Comparison of ENCODE assay signal across 19 mouse cellular contexts in genomic region chr7:101383756-101384155, GRCm38 (mm10). TPM values are rescaled to one million over a fixed set of nuclear protein-coding genes. Genes with fewer than 3 reads are reported as not detected.
DNase-seq lines count a peak whose midpoint lies in the region; ATAC-seq and TF ChIP-seq lines count a peak whose summit lies in the region.
"Had no signal": no experiment of that assay in that cellular context is flagged by ENCODE, and none has a peak within 500 bp of the region (broad histone marks: within the 10 kb centered on the region; RNA-seq: fewer than 3 reads in every experiment).

No protein-coding gene starts in this region.

- TF ChIP-seq CTCF in kidney, postnatal 0 days (IDR thresholded peaks at IDR 0.05; ENCODE audit: low read depth): no peak

- no peak for ATAC-seq in kidney, postnatal 0 days (replicated peaks; ENCODE audit: low FRiP score, low read depth)
- ATAC-seq in lung, embryonic 15.5 days (ENCODE audit: borderline replicate concordance, extremely low read depth, low FRiP score, low TSS enrichment): no peak
- ATAC-seq in common myeloid progenitor, adult 5-6 weeks (replicated peaks; ENCODE audit: low read depth, poor library complexity, severe bottlenecking): peak; percentile 41
- 0 out of 2 replicates have a peak, but pooled peaks have one; percentile 28 for ATAC-seq in megakaryocyte-erythroid progenitor cell, adult 5-6 weeks (replicated peaks; ENCODE audit: low FRiP score, low TSS enrichment, poor library complexity, severe bottlenecking)
- ATAC-seq: intestine, embryonic 15.5 days had no signal

- H3K9me3 ChIP-seq in kidney, postnatal 0 days (replicated peaks; ENCODE audit: low read length): no peaks in the 10 kb centered on the region
- H3K9me3 ChIP-seq in lung, embryonic 15.5 days: no peaks in the 10 kb centered on the region
- H3K9me3 ChIP-seq: embryonic facial prominence, embryonic 12.5 days; hindbrain, embryonic 13.5 days; intestine, embryonic 15.5 days; limb, embryonic 15.5 days; midbrain, embryonic 10.5 days had no signal

- H3K27me3 ChIP-seq in kidney, postnatal 0 days (ENCODE audit: insufficient read depth, low read length): no peaks in the 10 kb centered on the region
- H3K27me3 ChIP-seq in lung, embryonic 15.5 days: no peaks in the 10 kb centered on the region
- H3K27me3 ChIP-seq: embryonic facial prominence, embryonic 12.5 days; hindbrain, embryonic 13.5 days; intestine, embryonic 15.5 days; limb, embryonic 15.5 days had no signal

- H3K4me1 ChIP-seq in kidney, postnatal 0 days (replicated peaks; ENCODE audit: insufficient read depth, low read length): peaks cover 39% of the 10 kb centered on the region
- H3K4me1 ChIP-seq in lung, embryonic 15.5 days: peaks cover 57% of the 10 kb centered on the region

- no peak overlapping the region for H3K4me3 ChIP-seq in kidney, postnatal 0 days (replicated peaks; ENCODE audit: low read depth, low read length)
- no peak overlapping the region for H3K4me3 ChIP-seq in lung, embryonic 15.5 days
- H3K4me3 ChIP-seq: embryonic facial prominence, embryonic 12.5 days; hindbrain, embryonic 13.5 days; intestine, embryonic 15.5 days; limb, embryonic 15.5 days; midbrain, embryonic 10.5 days had no signal

- H3K27ac ChIP-seq in kidney, postnatal 0 days: peak overlapping the region; percentile 83
- H3K27ac ChIP-seq in lung, embryonic 15.5 days: peak overlapping the region; percentile 89; the same call in 1 of the 2 replicates
- H3K27ac ChIP-seq: embryonic facial prominence, embryonic 12.5 days; hindbrain, embryonic 13.5 days; limb, embryonic 15.5 days had no signal

- no peak overlapping the region for H3K9ac ChIP-seq in kidney, postnatal 0 days (ENCODE audit: low read depth, low read length)
- H3K9ac ChIP-seq in lung, embryonic 15.5 days: no peak overlapping the region
- H3K9ac ChIP-seq: embryonic facial prominence, embryonic 12.5 days; hindbrain, embryonic 13.5 days; intestine, embryonic 15.5 days; limb, embryonic 15.5 days had no signal

- 0 out of 2 replicates have a peak, but pooled peaks cover 5% of the 10 kb centered on the region for H3K36me3 ChIP-seq in kidney, postnatal 0 days (ENCODE audit: insufficient read depth, low read length)
- H3K36me3 ChIP-seq in lung, embryonic 15.5 days: peaks cover 5% of the 10 kb centered on the region; the same call in 1 of the 2 replicates
- H3K36me3 ChIP-seq: embryonic facial prominence, embryonic 12.5 days; hindbrain, embryonic 13.5 days; midbrain, embryonic 10.5 days had no signal

- H3K4me2 ChIP-seq in kidney, postnatal 0 days (ENCODE audit: low read length): no peak overlapping the region
- no peak overlapping the region for H3K4me2 ChIP-seq in lung, embryonic 15.5 days
- H3K4me2 ChIP-seq: embryonic facial prominence, embryonic 12.5 days; hindbrain, embryonic 13.5 days; intestine, embryonic 15.5 days; limb, embryonic 15.5 days had no signal

- WGBS in kidney, postnatal 0 days: 64% methylated on average over 3 of the region's 3 CpGs
- WGBS in lung, embryonic 15.5 days: 65% methylated on average over 3 of the region's 3 CpGs

- no peak for DNase-seq in kidney, postnatal 0 days (ENCODE audit: low spot score)
- no peak for DNase-seq in kidney, postnatal 4 days
- no peak for DNase-seq in lung, postnatal 10 days
- DNase-seq in testis, postnatal 10 days (ENCODE audit: low spot score): no peak
- DNase-seq: adrenal gland, postnatal 36 days; cerebellum, postnatal 36 days; gastrocnemius, postnatal 10 days; thymus, postnatal 25 days had no signal

RNA-seq across cellular contexts. Expression of gene Gm45837, which starts 26.9 kb away (rescaled TPM):
- polyA plus RNA-seq in kidney, postnatal 0 days (2015; fragmentation: Nextera tagmentation; extraction: Ambion mirVana): 4.5 and 5.3 TPM in 2 replicates
- polyA plus RNA-seq in lung, embryonic 15.5 days (2015; fragmentation: Nextera tagmentation; extraction: Ambion mirVana): 10.3 TPM in 1 of 2 replicates, not detected in the other
- 6.5 TPM in 1 of 2 replicates, not detected in the other for total RNA-seq in common myeloid progenitor, adult 5-6 weeks (2017)
- total RNA-seq in megakaryocyte-erythroid progenitor cell, adult 5-6 weeks (2014; fragmentation: Nextera tagmentation): not detected in 2 replicates
- not detected in 2 replicates for total RNA-seq in megakaryocyte-erythroid progenitor cell, adult 5-6 weeks (2017)
- total RNA-seq: left cerebral cortex, postnatal 14 days had no signal
- polyA plus RNA-seq: embryonic facial prominence, embryonic 12.5 days; heart, embryonic 14.5 days; hindbrain, embryonic 13.5 days; large intestine, adult 2 months had no signal

RNA-seq across cellular contexts. Expression of gene Arap1, which starts 35.9 kb away (rescaled TPM):
- polyA plus RNA-seq in kidney, postnatal 0 days (2015; fragmentation: Nextera tagmentation; extraction: Ambion mirVana): 65.8 and 70.4 TPM in 2 replicates
- 105 and 109 TPM in 2 replicates for polyA plus RNA-seq in lung, embryonic 15.5 days (2015; fragmentation: Nextera tagmentation; extraction: Ambion mirVana)
- total RNA-seq in common myeloid progenitor, adult 5-6 weeks (2017): 97.4 and 98.9 TPM in 2 replicates
- 68.9 and 88.4 TPM in 2 replicates for total RNA-seq in megakaryocyte-erythroid progenitor cell, adult 5-6 weeks (2014; fragmentation: Nextera tagmentation)
- total RNA-seq in megakaryocyte-erythroid progenitor cell, adult 5-6 weeks (2017): 20.1 and 31.0 TPM in 2 replicates

RNA-seq across cellular contexts. Expression of gene Pde2a, which starts 37.7 kb away (rescaled TPM):
- 21.0 and 22.1 TPM in 2 replicates for polyA plus RNA-seq in kidney, postnatal 0 days (2015; fragmentation: Nextera tagmentation; extraction: Ambion mirVana)
- 16.9 and 26.7 TPM in 2 replicates for polyA plus RNA-seq in lung, embryonic 15.5 days (2015; fragmentation: Nextera tagmentation; extraction: Ambion mirVana)
- 1.7 and 7.0 TPM in 2 replicates for total RNA-seq in common myeloid progenitor, adult 5-6 weeks (2017)
- total RNA-seq in megakaryocyte-erythroid progenitor cell, adult 5-6 weeks (2014; fragmentation: Nextera tagmentation): 4.7 and 19.4 TPM in 2 replicates
- 4.5 and 6.0 TPM in 2 replicates for total RNA-seq in megakaryocyte-erythroid progenitor cell, adult 5-6 weeks (2017)

Comparison
In these comparisons a context has a peak if more than half of its experiments do, and no peak if none do; other contexts are left out.
1. ATAC-seq: peak in common myeloid progenitor, adult 5-6 weeks (single experiment) and megakaryocyte-erythroid progenitor cell, adult 5-6 weeks (single experiment); none in kidney, postnatal 0 days (single experiment) and lung, embryonic 15.5 days (single experiment).